Mouse (Mus musculus) ES-E14 (cell line): ENCODE measurements around the gene Stat5b. TPM values are rescaled to one million over a fixed set of nuclear protein-coding genes. Genes with fewer than 3 reads are reported as not detected.

ENCODE experiments used
- DNase-seq: peaks from one replicate; pipeline ENCODE4 v3.0.0-alpha.2; 2013; ENCODE audit warnings: low read depth, low spot score
- H3K27ac ChIP-seq: 2 replicates; pipeline ENCODE4 v1.5.1; 2012; ENCODE audit warnings: low read depth, mild to moderate bottlenecking, low read length, moderate library complexity, mixed read lengths; ENCODE audit not compliant: poor library complexity, insufficient read depth, severe bottlenecking
- H3K36me3 ChIP-seq: 2 replicates; pipeline ENCODE4 v1.6.1; 2012; ENCODE audit warnings: mild to moderate bottlenecking, low read length, moderate library complexity, mixed read lengths; ENCODE audit not compliant: control insufficient read depth, poor library complexity, insufficient read depth, severe bottlenecking
- H3K4me1 ChIP-seq, 2 experiments: fragments of 150-350 bp in 1 of 2; sonication (generic) in 1 of 2; 2 replicates each; pipeline ENCODE4 v1.6.1; 2012; ENCODE audit warnings: low read length in 2 of 2, mild to moderate bottlenecking in 1 of 2, mixed read lengths in 1 of 2; ENCODE audit not compliant: control insufficient read depth in 2 of 2, insufficient read depth in 2 of 2, poor library complexity in 1 of 2
- H3K4me3 ChIP-seq, 2 experiments: fragments of 150-350 bp in 1 of 2; sonication (generic) in 1 of 2; 2 replicates each; pipeline ENCODE4 v1.5.1; 2012; ENCODE audit warnings: low read length in 2 of 2, low read depth in 1 of 2, mild to moderate bottlenecking in 1 of 2, mixed read lengths in 1 of 2; ENCODE audit not compliant: insufficient read depth in 1 of 2, poor library complexity in 1 of 2, severe bottlenecking in 1 of 2
- H3K9ac ChIP-seq: 2 replicates; pipeline ENCODE4 v1.6.1; 2012; ENCODE audit warnings: low read depth, mild to moderate bottlenecking, low read length, mixed read lengths; ENCODE audit not compliant: poor library complexity, insufficient read depth, severe bottlenecking
- H3K9me3 ChIP-seq: fragments of 150-350 bp; sonication (generic); 2 replicates; pipeline ENCODE4 v1.6.1; 2012; ENCODE audit warnings: low read depth, mild to moderate bottlenecking, low read length; ENCODE audit not compliant: control insufficient read depth, insufficient read depth
- CHD2 ChIP-seq: IDR thresholded peaks from 2 replicates; pipeline ENCODE4 v1.6.1; 2014; ENCODE audit warnings: mild to moderate bottlenecking, low read depth, low read length, inconsistent platforms
- HCFC1 ChIP-seq: IDR thresholded peaks from 2 replicates; pipeline ENCODE4 v1.6.1; 2012; ENCODE audit warnings: low read length, inconsistent platforms, borderline replicate concordance; ENCODE audit not compliant: insufficient read depth
- MAFK ChIP-seq: IDR thresholded peaks from 2 replicates; pipeline ENCODE4 v1.6.1; 2014; ENCODE audit warnings: mild to moderate bottlenecking, low read depth, low read length, inconsistent platforms; ENCODE audit not compliant: insufficient read depth
- ZC3H11A ChIP-seq: IDR thresholded peaks from 2 replicates; pipeline ENCODE4 v1.6.1; 2012; ENCODE audit warnings: low read depth, mild to moderate bottlenecking, inconsistent platforms, low read length, borderline replicate concordance
- ZNF384 ChIP-seq: IDR thresholded peaks from 2 replicates; pipeline ENCODE4 v1.6.1; 2012; ENCODE audit warnings: low read depth, low read length, inconsistent platforms
- in situ Hi-C, 2 experiments: fragments of 600-800 bp; cut with MboI; formaldehyde crosslinking; loops; one replicate each; pipeline ENCODE4 v1.15.1; 2025; ENCODE audit warnings: low sequenced_read_pairs in 2 of 2, inconsistent platforms in 1 of 2; ENCODE audit not compliant: unreplicated experiment in 2 of 2
- total RNA-seq: library from RNA; depleted of rRNA; stranded (reverse); fragments of 300-350 nt; gene quantifications from 2 replicates; pipeline ENCODE4 v1.2.3, GENCODE M21; 2012

The Stat5b gene
- total RNA-seq, 1 experiment, result 3.4 TPM

- Histone ChIP-seq H3K4me1 (no peaks in the 10 kb centered on the region; a peak in 1 of 4 replicates), H3K4me3 (no peak overlapping the region), H3K9me3 (no peaks in the 10 kb centered on the region), H3K36me3 (no peaks in the 10 kb centered on the region), H3K27ac (no peak overlapping the region), H3K9ac (no peak overlapping the region)
- TF ChIP-seq MAFK (no peak), ZNF384 (no peak), HCFC1 (no peak), ZC3H11A (no peak), CHD2 (no peak)
- DNase-seq, result no peak
- in situ Hi-C loops, result no loop called here
Measured at GRCm38 (mm10) chr11:100816801-100817200, 33.7 kb downstream of the Stat5b start.

GRCm38 (mm10) chr11:100816342-100816741 is 34.2 kb downstream of the Stat5b start:
- no peaks in the 10 kb centered on the region; a peak in 1 of 4 replicates for H3K4me1 ChIP-seq
- H3K9me3 ChIP-seq, result no peaks in the 10 kb centered on the region
- H3K4me3 ChIP-seq, result no peak overlapping the region
- no peak overlapping the region for H3K9ac ChIP-seq
- no peaks in the 10 kb centered on the region for H3K36me3 ChIP-seq
- no peak overlapping the region for H3K27ac ChIP-seq
- in situ Hi-C loops, result no loop called here
- DNase-seq, result no peak
- TF ChIP-seq HCFC1 (no peak), ZC3H11A (no peak), MAFK (no peak), ZNF384 (no peak), CHD2 (no peak)

GRCm38 (mm10) chr11:100814498-100814897 is 36.0 kb downstream of the Stat5b start:
- H3K4me1 ChIP-seq, result no peaks in the 10 kb centered on the region; a peak in 1 of 4 replicates
- H3K4me3 ChIP-seq, result no peak overlapping the region
- H3K36me3 ChIP-seq, result no peaks in the 10 kb centered on the region
- no peak for TF ChIP-seq MAFK
- TF ChIP-seq CHD2, result no peak
- TF ChIP-seq ZNF384, result no peak
- TF ChIP-seq ZC3H11A, result no peak
- TF ChIP-seq HCFC1, result no peak
- no peak overlapping the region for H3K27ac ChIP-seq
- H3K9ac ChIP-seq, result no peak overlapping the region
- no peak for DNase-seq
- no peaks in the 10 kb centered on the region for H3K9me3 ChIP-seq
- in situ Hi-C loops, result no loop called here

GRCm38 (mm10) chr11:100811132-100811531 is 39.4 kb downstream of the Stat5b start:
- H3K36me3 ChIP-seq, result no peaks in the 10 kb centered on the region
- H3K4me1 ChIP-seq, result peaks cover 0 to 2% of the 10 kb centered on the region in 2 experiments; a peak in 3 of 4 replicates
- in situ Hi-C loops, result no loop called here
- no peaks in the 10 kb centered on the region for H3K9me3 ChIP-seq
- no peak for TF ChIP-seq HCFC1
- TF ChIP-seq ZC3H11A, result no peak
- no peak for TF ChIP-seq CHD2
- no peak for TF ChIP-seq ZNF384
- TF ChIP-seq MAFK, result no peak
- DNase-seq, result no peak
- H3K9ac ChIP-seq, result no peak overlapping the region
- H3K27ac ChIP-seq, result no peak overlapping the region
- H3K4me3 ChIP-seq, result no peak overlapping the region

GRCm38 (mm10) chr11:100810516-100810915 is 40.0 kb downstream of the Stat5b start:
- Histone ChIP-seq H3K4me3 (no peak overlapping the region), H3K4me1 (peaks cover 0 to 2% of the 10 kb centered on the region in 2 experiments; a peak in 3 of 4 replicates), H3K9me3 (no peaks in the 10 kb centered on the region), H3K9ac (no peak overlapping the region), H3K36me3 (no peaks in the 10 kb centered on the region), H3K27ac (no peak overlapping the region)
- no peak for DNase-seq
- in situ Hi-C loops, result no loop called here
- no peak for TF ChIP-seq HCFC1
- no peak for TF ChIP-seq ZC3H11A
- TF ChIP-seq CHD2, result no peak
- TF ChIP-seq ZNF384, result no peak
- TF ChIP-seq MAFK, result no peak
